Comparison of ENCODE assay signal across 16 mouse cellular contexts in the genomic region with DNA sequence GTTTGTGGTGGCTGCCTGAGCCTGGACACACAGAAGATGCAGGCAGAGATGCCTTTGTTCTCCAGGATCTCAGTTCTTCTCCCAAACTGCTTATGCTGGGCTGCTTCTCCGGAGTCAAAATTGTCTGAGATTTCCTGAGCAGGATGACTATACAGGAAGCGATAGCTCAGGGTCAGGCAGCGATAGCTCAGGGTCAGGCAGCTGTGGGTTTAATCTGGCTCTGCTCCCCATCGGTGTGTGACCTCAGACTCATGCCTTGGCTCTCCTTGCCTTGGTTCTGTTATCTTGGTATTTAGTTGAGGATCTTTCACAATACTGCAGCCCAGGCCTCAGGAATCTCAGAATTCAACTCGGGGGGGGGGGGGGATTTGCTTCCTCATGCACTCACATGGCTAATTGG. TPM values are rescaled to one million over a fixed set of nuclear protein-coding genes. Genes with fewer than 3 reads are reported as not detected.
DNase-seq lines count a peak whose midpoint lies in the region; ATAC-seq and TF ChIP-seq lines count a peak whose summit lies in the region.
"Had no signal": no experiment of that assay in that cellular context is flagged by ENCODE, and none has a peak within 500 bp of the region (broad histone marks: within the 10 kb centered on the region; RNA-seq: fewer than 3 reads in every experiment).

No protein-coding gene starts in this region.

- peak; percentile 82 to 92 for DNase-seq in adrenal gland, adult (ENCODE audit: inconsistent age in 2 of 2, low spot score in 1 of 2)
- no peak for DNase-seq in adrenal gland, postnatal 4 days (ENCODE audit: low spot score in 2 of 2)
- DNase-seq in kidney, postnatal 0 days (ENCODE audit: low spot score) = peak; percentile 54
- DNase-seq in kidney, postnatal 10 days = no peak
- peak; percentile 7 for DNase-seq in Patski (ENCODE audit: low read depth, low spot score)
- no peak for DNase-seq in lung, adult 18-20 months
- DNase-seq in left cerebral cortex, postnatal 4 days = no peak
- DNase-seq: cerebellum, adult 11-12 months; liver, embryonic 13.5 days; thymus, adult 2 months had no signal

- H3K27me3 ChIP-seq in kidney, postnatal 0 days (ENCODE audit: insufficient read depth, low read length) = no peaks in the 10 kb centered on the region
- no peaks in the 10 kb centered on the region for H3K27me3 ChIP-seq in Patski
- H3K27me3 ChIP-seq in embryonic facial prominence, embryonic 13.5 days = no peaks in the 10 kb centered on the region
- H3K27me3 ChIP-seq: liver, embryonic 13.5 days had no signal

- no peak overlapping the region for H3K4me3 ChIP-seq in kidney, postnatal 0 days (replicated peaks; ENCODE audit: low read depth, low read length)
- H3K4me3 ChIP-seq in embryonic facial prominence, embryonic 13.5 days = no peak overlapping the region
- H3K4me3 ChIP-seq: layer of hippocampus, adult 2 months; liver, embryonic 13.5 days had no signal

- H3K9me3 ChIP-seq in kidney, postnatal 0 days (replicated peaks; ENCODE audit: low read length) = no peaks in the 10 kb centered on the region
- H3K9me3 ChIP-seq in embryonic facial prominence, embryonic 13.5 days = no peaks in the 10 kb centered on the region
- H3K9me3 ChIP-seq: G1E; liver, embryonic 13.5 days had no signal

- no peak overlapping the region for H3K27ac ChIP-seq in kidney, postnatal 0 days
- H3K27ac ChIP-seq in embryonic facial prominence, embryonic 13.5 days = no peak overlapping the region
- H3K27ac ChIP-seq: layer of hippocampus, adult 2 months; liver, embryonic 13.5 days; macrophage had no signal

- 62% methylated on average over 5 of the region's 5 CpGs for WGBS in kidney, postnatal 0 days
- WGBS in embryonic facial prominence, embryonic 13.5 days = 39% methylated on average over 5 of the region's 5 CpGs

- no peak overlapping the region for H3K4me2 ChIP-seq in kidney, postnatal 0 days (ENCODE audit: low read length)
- H3K4me2 ChIP-seq in embryonic facial prominence, embryonic 13.5 days = no peak overlapping the region
- H3K4me2 ChIP-seq: liver, embryonic 13.5 days had no signal

- TF ChIP-seq CTCF in kidney, postnatal 0 days (IDR thresholded peaks at IDR 0.05; ENCODE audit: low read depth) = no peak
- TF ChIP-seq CTCF in Patski (IDR thresholded peaks at IDR 0.05) = no peak

- CTCF ChIA-PET in Patski (lab: Charles Lee) = no interaction called here

- ATAC-seq in kidney, postnatal 0 days (replicated peaks; ENCODE audit: low FRiP score, low read depth) = no peak
- peak; percentile 67 for ATAC-seq in Patski
- no peak for ATAC-seq in embryonic facial prominence, embryonic 13.5 days (ENCODE audit: insufficient number of reproducible peaks, insufficient read depth, low FRiP score, low TSS enrichment, low read depth)

- H3K9ac ChIP-seq in kidney, postnatal 0 days (ENCODE audit: low read depth, low read length) = no peak overlapping the region
- H3K9ac ChIP-seq in embryonic facial prominence, embryonic 13.5 days = 0 out of 2 replicates have a peak overlapping the region, but pooled peaks have one; percentile 12
- H3K9ac ChIP-seq: liver, embryonic 13.5 days had no signal

- POLR2A ChIA-PET in Patski (lab: Charles Lee) = no interaction called here

- intact Hi-C loops in left cerebral cortex, postnatal 4 days (cut with DNase I) = no loop called here

- H3K36me3 ChIP-seq in kidney, postnatal 0 days (ENCODE audit: insufficient read depth, low read length) = 0 out of 2 replicates have a peak, but pooled peaks cover 7% of the 10 kb centered on the region
- H3K36me3 ChIP-seq in embryonic facial prominence, embryonic 13.5 days = peaks cover 53% of the 10 kb centered on the region

- in situ Hi-C loops in Patski (cut with MboI; ENCODE audit: low pct_unique_long_range_greater_than_20kb) = no loop called here

- H3K4me1 ChIP-seq in kidney, postnatal 0 days (replicated peaks; ENCODE audit: insufficient read depth, low read length) = no peaks in the 10 kb centered on the region
- peaks cover 7% of the 10 kb centered on the region for H3K4me1 ChIP-seq in embryonic facial prominence, embryonic 13.5 days

RNA-seq across cellular contexts. Expression of gene Scap, which starts 33.7 kb away (rescaled TPM):
- total RNA-seq in adrenal gland, postnatal 4 days (2021) = 100 to 1,000 TPM; 117 to 130 TPM
- 32.1 and 33.4 TPM in 2 replicates for polyA plus RNA-seq in kidney, postnatal 0 days (2015; fragmentation: Nextera tagmentation; extraction: Ambion mirVana)
- 54.7 TPM for polyA plus RNA-seq in Patski (2021)
- polyA plus RNA-seq in embryonic facial prominence, embryonic 13.5 days (2015; fragmentation: Nextera tagmentation; extraction: Ambion mirVana) = 39.7 and 41.6 TPM in 2 replicates
- 10 to 100 TPM; 96.7 to 99.5 TPM for total RNA-seq in left cerebral cortex, postnatal 4 days (2021)

RNA-seq across cellular contexts. Expression of gene Ptpn23, which starts 41.3 kb away (rescaled TPM):
- 10 to 100 TPM; 55.4 to 64.8 TPM for total RNA-seq in adrenal gland, postnatal 4 days (2021)
- 11.7 and 11.8 TPM in 2 replicates for polyA plus RNA-seq in kidney, postnatal 0 days (2015; fragmentation: Nextera tagmentation; extraction: Ambion mirVana)
- 107 TPM for polyA plus RNA-seq in Patski (2021)
- 17.8 and 20.7 TPM in 2 replicates for polyA plus RNA-seq in embryonic facial prominence, embryonic 13.5 days (2015; fragmentation: Nextera tagmentation; extraction: Ambion mirVana)
- 10 to 100 TPM; 66.7 to 73.3 TPM for total RNA-seq in left cerebral cortex, postnatal 4 days (2021)

RNA-seq across cellular contexts. Expression of gene Ngp, which starts 52.8 kb away (rescaled TPM):
- 10 to 100 TPM; 24.9 to 79.3 TPM for total RNA-seq in adrenal gland, postnatal 4 days (2021)
- polyA plus RNA-seq in kidney, postnatal 0 days (2015; fragmentation: Nextera tagmentation; extraction: Ambion mirVana) = 3.0 and 3.9 TPM in 2 replicates
- not detected for polyA plus RNA-seq in Patski (2021)
- polyA plus RNA-seq in embryonic facial prominence, embryonic 13.5 days (2015; fragmentation: Nextera tagmentation; extraction: Ambion mirVana) = 1.1 and 7.4 TPM in 2 replicates
- under 1 TPM in 1 of 2 experiments, not detected in 1; 0.42 TPM for total RNA-seq in left cerebral cortex, postnatal 4 days (2021)
- total RNA-seq: adrenal gland, adult 18-20 months; layer of hippocampus, adult 2 months; left cerebral cortex, postnatal 10 days had no signal

Comparison
In these comparisons a context has a peak if more than half of its experiments do, and no peak if none do; other contexts are left out.
1. DNase-seq: peak in adrenal gland, adult (2 of 2), kidney, postnatal 0 days (single experiment) and Patski (single experiment); none in adrenal gland, postnatal 4 days (0 of 2), kidney, postnatal 10 days (single experiment), lung, adult 18-20 months (0 of 2) and left cerebral cortex, postnatal 4 days (single experiment).